Mouse (Mus musculus) midbrain, embryonic 11.5 days (tissue): ENCODE measurements around the gene Dhfr. TPM values are rescaled to one million over a fixed set of nuclear protein-coding genes. Genes with fewer than 3 reads are reported as not detected.
"Not testable (repeated sequence)": the region's sequence is repeated elsewhere in the genome, so short reads cannot be mapped to it uniquely, and the experiment has no call there.

ENCODE experiments used
- ATAC-seq: fragments of 200-750 bp; cut with Nextera tagmentation; 2 replicates; pipeline ENCODE4 v1.8.0; 2017; ENCODE audit warnings: moderate TSS enrichment, moderate library complexity; ENCODE audit not compliant: low FRiP score
- DNase-seq: peaks from one replicate; pipeline ENCODE4 v3.0.0; 2015; ENCODE audit warnings: low spot score; ENCODE audit errors: missing footprints
- H3K27ac ChIP-seq: fragments of 300-500 bp; sonication (generic); 2 replicates; pipeline ENCODE4 v1.5.1; 2014; ENCODE audit warnings: low read depth, low read length
- H3K27me3 ChIP-seq: fragments of 300-500 bp; sonication (generic); 2 replicates; pipeline ENCODE4 v1.6.1; 2014; ENCODE audit warnings: mild to moderate bottlenecking, low read length, moderate library complexity, mixed read lengths; ENCODE audit not compliant: control insufficient read depth, insufficient read depth
- H3K36me3 ChIP-seq: fragments of 300-500 bp; sonication (generic); 2 replicates; pipeline ENCODE4 v1.6.1; 2014; ENCODE audit warnings: mild to moderate bottlenecking, low read length, moderate library complexity, mixed read lengths; ENCODE audit not compliant: control insufficient read depth, insufficient read depth
- H3K4me1 ChIP-seq: fragments of 300-500 bp; sonication (generic); 2 replicates; pipeline ENCODE4 v1.6.1; 2014; ENCODE audit warnings: low read length; ENCODE audit not compliant: control insufficient read depth, insufficient read depth
- H3K4me2 ChIP-seq: fragments of 300-500 bp; sonication (generic); 2 replicates; pipeline ENCODE4 v1.6.1; 2014; ENCODE audit warnings: mild to moderate bottlenecking, moderate library complexity
- H3K4me3 ChIP-seq: fragments of 300-500 bp; sonication (generic); 2 replicates; pipeline ENCODE4 v1.5.1; 2014; ENCODE audit warnings: low read depth, low read length
- H3K9ac ChIP-seq: fragments of 300-500 bp; sonication (generic); 2 replicates; pipeline ENCODE4 v1.6.1; 2014; ENCODE audit warnings: low read length
- H3K9me3 ChIP-seq: fragments of 300-500 bp; sonication (generic); 2 replicates; pipeline ENCODE4 v1.6.1; 2016; ENCODE audit warnings: low read length; ENCODE audit not compliant: control insufficient read depth
- WGBS: fragments of 180-500 bp; shearing (Covaris S2); extraction: QIAGEN DNeasy Blood & Tissue Kit; methylation state at CpG from one replicate; pipeline ENCODE4 v1.1.7; 2014; 5-methylcytosine and 5-hydroxymethylcytosine counted together
- polyA plus RNA-seq: library from polyadenylated mRNA; unstranded; fragments of >200 nt; fragmentation: Nextera tagmentation; extraction: Ambion mirVana; gene quantifications from 2 replicates; pipeline ENCODE4 v1.2.1, GENCODE M21; 2014

Dhfr gene
- polyA plus RNA-seq, 1 experiment from 2014 or later: 25.3 TPM

DNA sequence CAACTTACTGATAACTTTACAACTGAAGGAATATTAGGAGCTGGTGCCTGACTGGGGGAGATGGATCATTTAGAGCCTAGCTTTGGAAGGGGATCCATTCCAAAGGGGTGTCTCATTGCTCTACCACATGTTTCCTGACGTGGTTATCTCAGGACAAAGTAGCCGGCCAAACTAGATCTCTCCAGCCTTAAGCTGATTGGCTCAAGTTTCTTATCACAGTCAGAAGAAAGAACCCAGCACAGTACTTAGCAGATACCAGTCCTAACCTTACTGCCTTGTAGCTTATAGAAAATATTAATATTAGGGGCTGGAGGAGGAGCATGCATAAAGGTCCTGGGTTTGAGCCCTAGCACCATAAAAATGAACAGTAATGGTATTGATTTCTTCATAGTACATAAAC lies 7.1 kb downstream of the Dhfr start:
- DNase-seq: no peak
- no peaks in the 10 kb centered on the region for H3K27me3 ChIP-seq
- no peak for ATAC-seq
- H3K9me3 ChIP-seq: no peaks in the 10 kb centered on the region
- H3K4me3 ChIP-seq: no peak overlapping the region
- no peak overlapping the region for H3K9ac ChIP-seq
- H3K27ac ChIP-seq: no peak overlapping the region
- no peak overlapping the region for H3K4me2 ChIP-seq
- no peaks in the 10 kb centered on the region; the same call in 1 of the 2 replicates for H3K4me1 ChIP-seq
- peaks cover 3% of the 10 kb centered on the region; the same call in 1 of the 2 replicates for H3K36me3 ChIP-seq
- 84% methylated on average over 2 of the region's 2 CpGs for WGBS

DNA sequence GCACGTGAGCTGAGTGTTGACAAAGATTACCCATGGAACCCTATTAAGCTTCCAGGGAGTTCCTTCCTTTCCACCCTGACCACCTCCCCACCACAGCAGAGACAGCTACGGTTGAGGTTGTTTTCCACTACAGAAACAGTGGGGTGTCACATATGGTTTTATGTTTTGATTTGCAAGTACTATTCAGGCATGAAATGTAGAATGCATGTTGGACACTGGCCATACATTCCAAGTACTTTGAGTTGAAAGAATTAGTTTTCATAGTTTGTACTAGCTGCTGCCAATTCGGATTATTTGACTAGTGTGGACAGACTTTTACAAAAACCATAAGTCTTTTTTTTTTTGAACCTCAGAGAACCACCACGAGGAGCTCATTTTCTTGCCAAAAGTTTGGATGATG lies 10.8 kb downstream of the Dhfr start:
- no peak for ATAC-seq
- 85% methylated on average over 4 of the region's 4 CpGs for WGBS
- Histone ChIP-seq H3K9me3 (no peaks in the 10 kb centered on the region), H3K9ac (no peak overlapping the region), H3K36me3 (peaks cover 17% of the 10 kb centered on the region), H3K27ac (no peak overlapping the region), H3K27me3 (no peaks in the 10 kb centered on the region), H3K4me2 (no peak overlapping the region), H3K4me3 (no peak overlapping the region), H3K4me1 (no peaks in the 10 kb centered on the region)
- no peak for DNase-seq

DNA sequence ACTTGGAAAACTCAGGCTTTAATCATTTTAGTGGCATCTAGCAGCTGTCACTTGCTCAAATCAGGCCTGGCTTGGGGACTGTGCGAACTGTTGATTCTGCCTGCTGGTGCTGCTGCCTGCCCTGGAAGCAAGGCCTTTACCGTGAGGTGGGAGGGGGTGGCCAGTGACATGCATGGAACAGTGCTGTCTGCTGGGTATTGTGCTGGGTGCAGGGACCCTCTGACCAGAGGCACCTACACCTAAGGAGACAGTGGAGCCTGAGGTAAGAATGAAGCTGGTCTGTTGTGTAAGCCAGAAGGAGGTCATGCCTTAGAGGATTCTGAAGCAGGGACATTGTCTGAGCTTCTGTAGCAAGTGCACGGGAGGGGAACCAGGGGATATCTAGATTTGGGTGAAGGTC lies 16.3 kb downstream of the Dhfr start:
- Histone ChIP-seq H3K36me3 (peaks cover 17% of the 10 kb centered on the region), H3K9me3 (no peaks in the 10 kb centered on the region), H3K4me3 (no peak overlapping the region), H3K27me3 (no peaks in the 10 kb centered on the region), H3K27ac (no peak overlapping the region), H3K4me2 (no peak overlapping the region), H3K9ac (no peak overlapping the region), H3K4me1 (no peaks in the 10 kb centered on the region)
- 84% methylated on average over 3 of the region's 3 CpGs for WGBS
- DNase-seq (no peak), ATAC-seq (no peak)

DNA sequence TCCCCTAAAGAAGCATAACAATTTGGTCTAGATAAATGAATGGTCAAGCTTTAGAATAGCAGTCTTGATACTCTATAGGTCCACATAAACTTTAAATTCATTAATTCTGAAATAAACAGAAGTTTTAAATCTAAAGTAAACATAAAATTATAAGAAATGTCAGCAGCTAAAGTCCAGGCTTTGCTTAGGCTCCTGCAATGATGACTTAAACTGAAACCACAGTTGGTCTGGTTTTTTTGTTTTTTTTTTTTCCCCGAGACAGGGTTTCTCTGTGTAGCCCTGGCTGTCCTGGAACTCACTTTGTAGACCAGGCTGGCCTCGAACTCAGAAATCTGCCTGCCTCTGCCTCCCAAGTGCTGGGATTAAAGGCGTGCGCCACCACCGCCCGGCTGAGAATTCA lies 16.9 kb downstream of the Dhfr start:
- H3K4me3 ChIP-seq, H3K9me3 ChIP-seq, H3K27me3 ChIP-seq, H3K27ac ChIP-seq, ATAC-seq, DNase-seq, H3K4me2 ChIP-seq, H3K4me1 ChIP-seq, H3K9ac ChIP-seq: not testable (repeated sequence)
- WGBS: 96% methylated on average over 6 of the region's 6 CpGs
- H3K36me3 ChIP-seq: peaks cover 15% of the 10 kb centered on the region

DNA sequence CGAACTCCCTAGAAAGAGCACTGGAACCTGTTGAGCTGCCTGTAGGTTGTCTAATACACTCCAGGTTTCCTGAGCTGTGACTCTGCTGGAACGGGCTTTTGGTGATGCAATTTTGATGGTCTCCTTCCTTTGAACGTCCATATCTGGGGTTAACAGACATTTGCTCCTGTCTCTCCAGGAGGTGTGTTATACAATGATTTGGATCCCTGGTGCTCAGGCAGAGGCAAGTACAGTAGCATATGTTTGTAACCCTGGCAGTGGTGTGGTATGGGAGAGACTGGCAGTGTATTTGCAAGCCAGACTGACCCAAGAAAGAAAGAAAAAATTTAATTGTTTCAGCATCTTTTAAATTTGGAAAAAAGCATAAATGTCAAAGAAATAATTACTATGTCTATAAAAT lies 32.8 kb downstream of the Dhfr start:
- H3K9me3 ChIP-seq: no peaks in the 10 kb centered on the region
- WGBS: 88% methylated on average over 3 of the region's 3 CpGs

DNA sequence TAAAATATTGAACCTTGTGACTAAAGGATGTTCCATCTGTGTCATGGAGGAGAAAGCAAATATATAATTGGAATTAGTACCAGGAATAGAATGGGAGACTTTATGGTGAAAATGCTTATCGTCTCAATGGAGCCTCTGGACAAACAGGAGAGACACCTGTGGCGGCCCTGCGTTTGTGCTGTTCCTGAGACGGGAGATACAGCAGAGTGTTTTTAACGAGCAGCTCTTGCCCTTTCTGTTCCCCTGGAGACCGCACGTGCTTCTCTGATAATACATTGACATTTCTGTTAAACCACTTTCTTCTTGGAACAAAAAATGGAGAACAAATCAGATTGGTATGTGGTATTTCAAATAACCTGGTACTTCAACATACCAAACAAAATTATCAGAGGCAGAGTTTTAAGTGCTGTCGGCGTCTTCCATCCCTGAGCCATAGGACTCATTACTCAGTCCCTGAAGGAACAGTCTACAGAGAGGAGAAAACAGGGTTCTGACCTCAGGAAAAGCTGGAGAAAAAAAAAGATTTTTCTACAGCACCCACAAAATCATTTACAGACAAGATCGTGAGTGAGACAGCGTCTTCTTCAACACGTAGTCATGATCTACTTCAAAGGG lies 38.6 kb downstream of the Dhfr start:
- WGBS: 88% methylated on average over 12 of the region's 12 CpGs
- Histone ChIP-seq H3K9ac (no peak overlapping the region), H3K27me3 (no peaks in the 10 kb centered on the region), H3K4me2 (no peak overlapping the region), H3K27ac (no peak overlapping the region), H3K4me3 (no peak overlapping the region), H3K9me3 (no peaks in the 10 kb centered on the region), H3K36me3 (no peaks in the 10 kb centered on the region), H3K4me1 (no peaks in the 10 kb centered on the region)
- ATAC-seq: no peak
- DNase-seq: no peak

More for the DNA sequence above, 32.8 kb downstream of the Dhfr start:
- Histone ChIP-seq H3K4me2 (no peak overlapping the region), H3K27ac (no peak overlapping the region), H3K9ac (no peak overlapping the region), H3K4me1 (no peaks in the 10 kb centered on the region), H3K27me3 (no peaks in the 10 kb centered on the region), H3K4me3 (no peak overlapping the region), H3K36me3 (no peaks in the 10 kb centered on the region)
- ATAC-seq (no peak), DNase-seq (no peak)

DNA sequence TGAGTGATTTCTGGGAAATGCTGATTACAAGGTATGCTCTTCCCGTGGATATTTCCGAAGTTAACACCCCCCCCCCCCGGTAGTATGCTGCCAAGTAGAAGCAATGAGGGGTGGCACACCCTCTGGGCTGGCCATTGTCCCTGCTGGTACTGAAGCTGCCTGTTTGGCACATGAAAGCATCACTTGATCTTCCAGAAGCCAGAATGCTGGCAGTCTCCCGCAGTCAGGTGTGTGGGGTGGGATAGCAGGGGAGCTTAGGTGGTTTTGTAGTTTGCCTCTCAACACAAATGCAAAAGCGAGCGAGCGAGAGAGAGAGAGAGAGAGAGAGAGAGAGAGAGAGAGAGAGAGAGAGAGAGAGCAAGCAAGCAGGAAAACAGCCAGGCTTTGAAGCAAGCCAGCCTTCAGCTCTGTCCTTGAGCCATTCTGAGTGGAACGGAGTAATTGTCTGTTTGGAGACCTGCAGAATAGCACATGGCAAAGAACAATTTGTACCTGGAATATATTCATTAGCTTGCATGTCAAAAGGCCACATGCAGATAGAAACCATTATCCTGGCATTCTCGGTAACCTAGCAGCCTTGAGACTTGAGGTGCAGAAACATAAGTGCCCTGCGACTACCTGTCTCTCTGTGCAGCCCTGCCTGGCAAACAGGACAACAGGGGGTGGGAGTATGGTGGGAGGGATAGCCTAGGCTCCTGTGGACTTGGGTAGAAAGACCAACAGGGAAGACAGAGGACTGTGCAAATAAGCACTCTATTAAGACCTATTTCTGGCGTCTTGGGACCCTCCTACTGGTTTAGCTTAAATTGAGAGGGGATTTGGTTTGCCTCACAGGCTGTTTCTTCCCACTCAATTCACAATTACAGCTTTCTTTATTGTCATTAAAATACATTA lies 44.2 kb downstream of the Dhfr start:
- Histone ChIP-seq H3K27ac (no peak overlapping the region), H3K9me3 (no peaks in the 10 kb centered on the region), H3K4me2 (no peak overlapping the region), H3K27me3 (no peaks in the 10 kb centered on the region), H3K36me3 (no peaks in the 10 kb centered on the region), H3K9ac (no peak overlapping the region), H3K4me1 (no peaks in the 10 kb centered on the region), H3K4me3 (no peak overlapping the region)
- DNase-seq (no peak), ATAC-seq (no peak)
- 74% methylated on average over 11 of the region's 11 CpGs for WGBS

DNA sequence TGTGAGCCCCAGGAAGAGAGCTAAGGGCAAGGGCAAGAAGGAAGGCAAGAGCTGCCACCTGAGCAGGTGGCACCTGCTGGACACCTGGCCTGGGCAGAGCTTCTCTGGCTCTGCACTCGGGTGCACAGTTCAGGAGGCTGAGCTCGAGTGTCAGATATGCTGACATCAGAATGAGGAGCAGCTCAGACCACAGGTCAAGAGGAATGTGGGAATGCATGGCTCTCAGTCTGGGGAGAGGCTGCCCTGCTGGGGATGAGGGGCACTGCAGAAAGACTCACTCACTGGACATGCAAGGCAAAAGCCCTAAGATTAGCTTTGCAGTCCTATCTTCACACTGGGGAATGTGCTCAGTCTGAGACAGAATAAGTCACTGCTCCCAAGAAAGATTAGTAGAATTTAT lies 47.5 kb downstream of the Dhfr start:
- Histone ChIP-seq H3K4me2 (no peak overlapping the region), H3K36me3 (no peaks in the 10 kb centered on the region), H3K9ac (no peak overlapping the region), H3K27me3 (no peaks in the 10 kb centered on the region), H3K9me3 (no peaks in the 10 kb centered on the region), H3K27ac (no peak overlapping the region), H3K4me1 (no peaks in the 10 kb centered on the region), H3K4me3 (no peak overlapping the region)
- WGBS: 86% methylated on average over 2 of the region's 2 CpGs
- DNase-seq (no peak), ATAC-seq (no peak)

DNA sequence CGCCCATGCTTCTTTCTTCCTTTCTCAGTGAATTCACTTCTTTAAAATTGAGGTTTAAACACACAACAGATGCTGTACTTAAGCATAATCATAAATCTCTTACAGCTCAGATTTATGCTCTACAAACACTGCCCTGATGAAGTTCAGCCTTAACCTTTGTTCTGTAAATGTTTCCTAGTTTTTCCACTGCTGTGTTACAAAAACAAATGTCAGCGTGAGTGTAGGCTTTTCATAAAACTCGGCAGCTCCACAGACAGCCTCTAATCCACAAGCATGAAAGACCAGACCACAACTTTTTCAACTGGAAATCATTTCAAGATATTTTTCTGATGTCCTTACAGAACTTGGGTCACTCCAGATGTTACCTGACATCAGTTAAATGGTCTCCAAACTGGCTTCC lies 49.0 kb downstream of the Dhfr start:
- Histone ChIP-seq H3K36me3 (no peaks in the 10 kb centered on the region), H3K27ac (no peak overlapping the region), H3K4me3 (no peak overlapping the region), H3K27me3 (no peaks in the 10 kb centered on the region), H3K9me3 (no peaks in the 10 kb centered on the region), H3K9ac (no peak overlapping the region), H3K4me1 (no peaks in the 10 kb centered on the region), H3K4me2 (no peak overlapping the region)
- WGBS: 88% methylated on average over 3 of the region's 3 CpGs
- ATAC-seq (no peak), DNase-seq (no peak)
